Mouse (Mus musculus): ENCODE measurements around the gene Kif13a. TPM values are rescaled to one million over a fixed set of nuclear protein-coding genes. Genes with fewer than 3 reads are reported as not detected.

Gene Kif13a
- polyA plus RNA-seq, 1 experiment, result 15.1 TPM

GRCm38 (mm10) chr13:46934116-46934515 is 4.4 kb upstream of the Kif13a start:
- Histone ChIP-seq H3K4me3 (ENCODE audit: insufficient read depth, low read depth, low read length) (no peak overlapping the region), H3K4me1 (ENCODE audit: control insufficient read depth, insufficient read depth, insufficient read length, low read length) (no peaks in the 10 kb centered on the region), H3K27ac (replicated peaks; ENCODE audit: low read depth, low read length) (no peak overlapping the region)

- no peak overlapping the region for H3K27ac ChIP-seq (replicated peaks; ENCODE audit: low read depth, low read length)
- peaks cover 4% of the 10 kb centered on the region; the same call in 1 of the 2 replicates for H3K4me1 ChIP-seq (ENCODE audit: control insufficient read depth, insufficient read depth, insufficient read length, low read length)
- no peak overlapping the region for H3K4me3 ChIP-seq (ENCODE audit: insufficient read depth, low read depth, low read length)
These were observed 3.2 kb upstream of the Kif13a start for GRCm38 (mm10) chr13:46932846-46933245.

DNA sequence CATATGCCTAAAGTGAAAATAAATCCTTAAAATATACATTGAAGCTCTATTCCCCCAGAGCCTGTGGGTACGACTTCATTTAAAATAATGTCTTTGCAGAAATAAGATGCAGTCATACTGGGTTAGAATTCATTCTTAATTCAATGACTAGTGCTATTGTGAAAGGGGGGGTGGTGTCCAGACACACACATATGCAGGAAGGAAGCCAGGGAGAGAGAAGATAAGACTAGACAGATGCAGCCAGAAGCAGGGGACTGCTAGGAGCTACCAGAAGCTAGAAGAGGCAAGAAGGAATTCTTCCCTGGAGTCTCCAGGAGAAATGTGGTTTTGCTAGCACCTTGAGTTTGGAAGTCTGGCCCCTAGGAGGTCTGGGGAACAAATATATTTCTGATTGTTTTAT is 2.4 kb upstream of the Kif13a start:
- peaks cover 5% of the 10 kb centered on the region; the same call in 1 of the 2 replicates for H3K4me1 ChIP-seq (ENCODE audit: control insufficient read depth, insufficient read depth, insufficient read length, low read length)
- H3K27ac ChIP-seq (replicated peaks; ENCODE audit: low read depth, low read length), result no peak overlapping the region
- no peak overlapping the region for H3K4me3 ChIP-seq (ENCODE audit: insufficient read depth, low read depth, low read length)

DNA sequence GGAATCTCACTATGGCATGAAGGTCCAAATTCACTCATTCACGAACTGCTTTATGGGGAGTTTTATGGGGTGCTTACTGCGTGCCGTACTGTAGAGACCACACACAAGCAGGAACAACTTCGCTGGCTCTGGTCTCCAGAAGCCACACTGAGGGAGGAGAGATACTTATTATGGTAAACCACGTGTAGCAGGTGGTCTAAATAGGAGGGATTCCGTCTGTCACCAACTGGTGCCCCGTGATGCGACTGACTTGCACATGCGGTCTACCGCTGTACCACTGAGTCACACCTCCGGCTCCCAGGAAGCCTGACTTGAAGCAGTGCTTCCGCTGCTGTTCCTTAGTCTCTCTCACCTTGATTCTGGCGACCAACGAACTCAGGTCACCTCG is 986 bp upstream of the Kif13a start:
- H3K27ac ChIP-seq (replicated peaks; ENCODE audit: low read depth, low read length), result peak overlapping the region; percentile 45

GRCm38 (mm10) chr13:46928961-46929691 is 541 bp downstream of the Kif13a start:
- H3K4me3 ChIP-seq (ENCODE audit: insufficient read depth, low read depth, low read length), result peak overlapping the region; percentile 85
- peaks cover 6% of the 10 kb centered on the region; the same call in 1 of the 2 replicates for H3K4me1 ChIP-seq (ENCODE audit: control insufficient read depth, insufficient read depth, insufficient read length, low read length)
- H3K27ac ChIP-seq (replicated peaks; ENCODE audit: low read depth, low read length), result peak overlapping the region; percentile 63

More for the DNA sequence above, 986 bp upstream of the Kif13a start:
- H3K4me1 ChIP-seq (ENCODE audit: control insufficient read depth, insufficient read depth, insufficient read length, low read length), result peaks cover 6% of the 10 kb centered on the region; the same call in 1 of the 2 replicates
- H3K4me3 ChIP-seq (ENCODE audit: insufficient read depth, low read depth, low read length), result peak overlapping the region; percentile 78

DNA sequence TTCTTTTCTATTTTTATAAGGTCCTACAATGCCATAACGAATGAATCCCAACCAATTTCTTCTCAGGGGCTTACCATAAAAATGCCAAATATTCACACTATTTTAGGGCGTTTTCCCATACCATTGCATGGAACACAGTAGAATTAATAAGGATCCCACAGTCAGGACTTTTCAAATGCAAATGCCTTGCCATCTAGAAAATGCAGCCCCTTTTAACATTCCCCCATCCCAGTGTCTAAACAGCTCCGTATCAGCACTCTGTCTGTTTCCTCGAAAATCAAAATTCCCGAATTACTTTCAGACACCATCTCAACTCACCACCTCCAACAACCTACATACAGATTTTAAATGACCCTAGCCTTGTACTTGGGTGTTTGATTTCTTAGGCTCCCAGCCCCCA is 1.3 kb downstream of the Kif13a start:
- H3K4me3 ChIP-seq (ENCODE audit: insufficient read depth, low read depth, low read length), result peak overlapping the region; percentile 85
- no peak overlapping the region for H3K27ac ChIP-seq (replicated peaks; ENCODE audit: low read depth, low read length)

DNA sequence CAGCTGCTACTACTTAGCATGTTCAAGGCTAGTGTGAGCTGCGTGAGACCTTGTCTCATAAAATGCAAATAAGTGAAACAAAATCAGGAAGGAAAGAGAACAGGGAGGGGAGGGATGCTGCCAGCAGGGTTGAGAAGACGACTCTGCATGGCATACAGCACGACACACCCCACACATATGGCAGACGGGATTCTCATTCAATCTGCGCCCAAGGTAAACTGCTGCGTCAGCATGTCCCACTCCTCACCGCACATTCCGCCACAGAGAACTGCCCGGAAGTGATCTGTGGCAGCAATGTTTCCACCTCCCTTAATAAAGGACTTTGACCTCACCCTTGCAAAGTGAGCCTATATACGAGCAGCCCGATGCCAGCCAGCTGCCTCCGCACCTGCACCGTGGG is 4.0 kb downstream of the Kif13a start:
- Histone ChIP-seq H3K4me1 (ENCODE audit: control insufficient read depth, insufficient read depth, insufficient read length, low read length) (peaks cover 6% of the 10 kb centered on the region; the same call in 1 of the 2 replicates), H3K4me3 (ENCODE audit: insufficient read depth, low read depth, low read length) (no peak overlapping the region), H3K27ac (replicated peaks; ENCODE audit: low read depth, low read length) (no peak overlapping the region)

More for the DNA sequence above, 1.3 kb downstream of the Kif13a start:
- H3K4me1 ChIP-seq (ENCODE audit: control insufficient read depth, insufficient read depth, insufficient read length, low read length), result peaks cover 6% of the 10 kb centered on the region; the same call in 1 of the 2 replicates

DNA sequence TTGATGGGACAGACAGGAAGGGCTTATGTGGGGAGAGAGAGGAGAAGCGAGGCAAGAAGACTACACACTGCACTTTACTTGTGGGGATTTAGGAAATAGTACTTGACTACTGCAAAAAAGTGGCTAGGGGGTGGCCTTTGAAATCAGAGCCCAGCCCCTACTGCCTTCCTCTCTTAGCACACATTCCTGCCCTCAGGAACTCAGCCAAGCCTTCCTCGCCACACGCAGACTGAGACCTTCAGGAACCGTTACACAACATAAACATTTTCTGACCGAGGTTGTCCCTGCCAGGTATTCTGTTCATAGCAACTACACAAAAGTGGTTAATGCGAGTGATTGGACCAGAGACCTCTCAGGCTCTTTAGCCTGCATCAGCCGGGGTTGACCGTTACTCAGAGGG is 8.1 kb downstream of the Kif13a start:
- H3K4me3 ChIP-seq (ENCODE audit: insufficient read depth, low read depth, low read length), result no peak overlapping the region
- H3K27ac ChIP-seq (replicated peaks; ENCODE audit: low read depth, low read length), result no peak overlapping the region
- H3K4me1 ChIP-seq (ENCODE audit: control insufficient read depth, insufficient read depth, insufficient read length, low read length), result no peaks in the 10 kb centered on the region

- Histone ChIP-seq H3K4me3 (ENCODE audit: insufficient read depth, low read depth, low read length) (no peak overlapping the region), H3K4me1 (ENCODE audit: control insufficient read depth, insufficient read depth, insufficient read length, low read length) (no peaks in the 10 kb centered on the region), H3K27ac (replicated peaks; ENCODE audit: low read depth, low read length) (no peak overlapping the region)
These were observed 9.9 kb downstream of the Kif13a start for GRCm38 (mm10) chr13:46919797-46920196.

- Histone ChIP-seq H3K4me1 (ENCODE audit: control insufficient read depth, insufficient read depth, insufficient read length, low read length) (no peaks in the 10 kb centered on the region), H3K27ac (replicated peaks; ENCODE audit: low read depth, low read length) (no peak overlapping the region), H3K4me3 (ENCODE audit: insufficient read depth, low read depth, low read length) (no peak overlapping the region)
These were observed 11.2 kb downstream of the Kif13a start for GRCm38 (mm10) chr13:46918509-46918908.

DNA sequence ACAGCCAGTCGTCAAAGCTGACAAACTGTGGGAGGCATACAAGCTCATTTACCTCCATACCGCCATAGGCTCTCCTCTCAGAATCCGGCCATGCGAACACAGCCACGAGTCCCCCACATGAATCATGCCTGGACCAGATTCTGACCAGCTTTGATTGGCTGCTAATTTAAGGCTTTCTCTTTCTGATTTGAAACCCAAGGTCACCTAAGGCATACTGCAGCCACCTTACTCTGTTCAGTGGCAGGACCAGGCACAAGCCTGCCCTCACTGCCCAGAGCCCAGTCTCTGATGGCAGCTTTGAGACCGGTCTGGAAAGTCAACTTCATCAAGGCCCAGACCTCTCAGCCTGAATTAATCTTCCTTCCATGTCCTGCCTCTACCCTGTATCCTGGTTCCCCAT is 17.7 kb downstream of the Kif13a start:
- no peak overlapping the region for H3K4me3 ChIP-seq (ENCODE audit: insufficient read depth, low read depth, low read length)
- H3K27ac ChIP-seq (replicated peaks; ENCODE audit: low read depth, low read length), result no peak overlapping the region
- peaks cover 20% of the 10 kb centered on the region for H3K4me1 ChIP-seq (ENCODE audit: control insufficient read depth, insufficient read depth, insufficient read length, low read length)

DNA sequence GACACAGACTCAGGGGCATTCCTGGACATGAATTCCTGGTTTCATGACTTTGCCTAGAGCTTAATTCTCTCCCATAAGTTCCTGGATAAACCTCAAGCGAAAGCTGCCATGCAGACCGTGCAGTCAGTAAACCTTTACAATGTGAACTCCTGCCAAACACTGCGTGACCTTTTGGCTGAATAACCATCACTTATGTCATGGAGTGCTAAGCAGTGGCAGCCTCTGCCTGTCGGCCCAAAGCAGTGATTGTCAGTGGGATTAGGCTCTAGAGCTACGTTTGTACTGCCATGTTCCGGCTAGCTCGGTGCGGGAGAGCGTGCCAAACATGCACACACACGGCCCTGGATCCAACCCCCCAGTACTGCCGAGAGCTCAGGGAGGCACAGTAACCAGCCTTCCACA is 18.6 kb downstream of the Kif13a start:
- Histone ChIP-seq H3K27ac (replicated peaks; ENCODE audit: low read depth, low read length) (no peak overlapping the region), H3K4me3 (ENCODE audit: insufficient read depth, low read depth, low read length) (no peak overlapping the region), H3K4me1 (ENCODE audit: control insufficient read depth, insufficient read depth, insufficient read length, low read length) (peaks cover 22% of the 10 kb centered on the region)

DNA sequence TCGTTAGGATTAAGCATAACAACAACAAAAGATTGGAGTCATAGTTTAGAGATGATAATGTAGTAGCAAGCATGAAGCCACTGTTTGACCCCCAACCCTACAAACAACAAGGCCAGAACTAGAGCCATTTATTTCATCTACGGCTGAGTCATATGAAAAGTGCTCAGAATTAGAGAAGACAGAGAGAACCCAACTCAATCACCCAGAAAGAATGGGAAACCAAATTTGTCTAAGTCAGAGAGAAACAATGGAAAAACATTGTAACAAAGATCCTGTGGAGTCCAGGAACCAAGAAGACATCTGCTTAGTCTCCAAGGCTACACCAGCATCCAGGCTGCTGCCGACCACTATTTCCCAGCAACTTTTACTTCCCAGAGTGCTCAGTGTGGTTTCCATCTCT is 19.7 kb downstream of the Kif13a start:
- Histone ChIP-seq H3K27ac (replicated peaks; ENCODE audit: low read depth, low read length) (no peak overlapping the region), H3K4me1 (ENCODE audit: control insufficient read depth, insufficient read depth, insufficient read length, low read length) (peaks cover 23% of the 10 kb centered on the region), H3K4me3 (ENCODE audit: insufficient read depth, low read depth, low read length) (no peak overlapping the region)

- no peak overlapping the region for H3K4me3 ChIP-seq (ENCODE audit: insufficient read depth, low read depth, low read length)
- peaks cover 23% of the 10 kb centered on the region for H3K4me1 ChIP-seq (ENCODE audit: control insufficient read depth, insufficient read depth, insufficient read length, low read length)
- H3K27ac ChIP-seq (replicated peaks; ENCODE audit: low read depth, low read length), result no peak overlapping the region
These were observed 20.6 kb downstream of the Kif13a start for GRCm38 (mm10) chr13:46909005-46909565.

DNA sequence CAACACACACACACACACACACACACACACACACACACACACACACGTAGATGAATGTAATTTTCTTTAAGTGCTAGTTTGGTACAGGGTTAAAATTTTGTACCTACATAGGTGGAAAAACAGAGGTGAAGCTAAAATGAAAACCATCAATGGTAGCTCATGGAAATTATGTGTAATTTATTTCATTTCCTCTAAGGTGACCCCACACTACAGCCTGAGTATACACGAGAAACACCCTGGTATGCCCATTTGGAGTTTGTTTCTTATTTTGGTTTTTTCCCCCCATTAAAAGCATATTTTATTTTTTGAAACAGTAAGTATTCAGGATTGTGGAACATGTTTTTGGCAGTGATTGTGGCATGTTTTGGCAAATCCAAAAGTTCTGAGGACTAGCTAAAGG is 21.3 kb downstream of the Kif13a start:
- Histone ChIP-seq H3K4me3 (ENCODE audit: insufficient read depth, low read depth, low read length) (no peak overlapping the region), H3K4me1 (ENCODE audit: control insufficient read depth, insufficient read depth, insufficient read length, low read length) (peaks cover 23% of the 10 kb centered on the region), H3K27ac (replicated peaks; ENCODE audit: low read depth, low read length) (no peak overlapping the region)

GRCm38 (mm10) chr13:46907861-46908260 is 21.8 kb downstream of the Kif13a start:
- H3K4me3 ChIP-seq (ENCODE audit: insufficient read depth, low read depth, low read length), result no peak overlapping the region
- H3K4me1 ChIP-seq (ENCODE audit: control insufficient read depth, insufficient read depth, insufficient read length, low read length), result peaks cover 23% of the 10 kb centered on the region
- 0 out of 2 replicates have a peak overlapping the region, but pooled peaks have one; percentile 14 for H3K27ac ChIP-seq (replicated peaks; ENCODE audit: low read depth, low read length)
